Mouse (Mus musculus) frontal cortex, adult (tissue): ENCODE measurements at regions not wholly inside any gene's neighbourhood (a gene's known extent, or its start where the extent isn't known, plus 50 kb on each side); places are given as distances from the start of the nearest gene placed in this dataset.

Experiments
- ATAC-seq: cut with Nextera tagmentation; 2 replicates; pipeline ENCODE4 v1.9.2; 2017; ENCODE audit warnings: mild to moderate bottlenecking, moderate library complexity, mixed read lengths; ENCODE audit not compliant: low TSS enrichment

GRCm38 (mm10) chr11:44156490-44157345 is 243.1 kb upstream of the Il12b start:
- no peak for ATAC-seq

- ATAC-seq = no peak
Measured at GRCm38 (mm10) chr11:44158236-44158635, 241.6 kb upstream of the Il12b start.

- ATAC-seq = peak; percentile 27; the same call in 1 of the 2 replicates
Measured at GRCm38 (mm10) chr11:44161734-44162418, 238.0 kb upstream of the Il12b start.

GRCm38 (mm10) chr11:44163049-44163448 is 236.8 kb upstream of the Il12b start:
- ATAC-seq = no peak

GRCm38 (mm10) chr11:44163748-44164147 is 236.1 kb upstream of the Il12b start:
- no peak for ATAC-seq

- ATAC-seq = no peak
Measured at GRCm38 (mm10) chr11:44164186-44164585, 235.7 kb upstream of the Il12b start.

- no peak for ATAC-seq
Measured at GRCm38 (mm10) chr11:44167724-44168500, 232.0 kb upstream of the Il12b start.

- no peak for ATAC-seq
Measured at GRCm38 (mm10) chr11:44172478-44172877, 227.4 kb upstream of the Il12b start.

- no peak for ATAC-seq
Measured at GRCm38 (mm10) chr11:44173196-44173595, 226.7 kb upstream of the Il12b start.

- no peak for ATAC-seq
Measured at GRCm38 (mm10) chr11:44174548-44174947, 225.3 kb upstream of the Il12b start.

GRCm38 (mm10) chr11:44179711-44180110 is 220.2 kb upstream of the Il12b start:
- no peak for ATAC-seq

- no peak for ATAC-seq
Measured at GRCm38 (mm10) chr11:44183823-44184222, 216.0 kb upstream of the Il12b start.

- peak; percentile 80; the same call in 1 of the 2 replicates for ATAC-seq
Measured at GRCm38 (mm10) chr11:44185218-44185890, 214.5 kb upstream of the Il12b start.

- no peak for ATAC-seq
Measured at GRCm38 (mm10) chr11:44188202-44188601, 211.7 kb upstream of the Il12b start.

- ATAC-seq = no peak
Measured at GRCm38 (mm10) chr11:44193806-44194205, 206.1 kb upstream of the Il12b start.

- no peak for ATAC-seq
Measured at GRCm38 (mm10) chr11:44202716-44203115, 197.1 kb upstream of the Il12b start.

- no peak for ATAC-seq
Measured at GRCm38 (mm10) chr11:44204384-44204783, 195.5 kb upstream of the Il12b start.

- no peak for ATAC-seq
Measured at GRCm38 (mm10) chr11:44206866-44207265, 193.0 kb upstream of the Il12b start.

- ATAC-seq = peak; percentile 88
Measured at GRCm38 (mm10) chr11:44211871-44212441, 187.9 kb upstream of the Il12b start.

- ATAC-seq = no peak
Measured at GRCm38 (mm10) chr11:44214095-44214494, 185.8 kb upstream of the Il12b start.

- ATAC-seq = no peak
Measured at GRCm38 (mm10) chr11:44216346-44216745, 183.5 kb upstream of the Il12b start.
